Mouse (Mus musculus) lung, embryonic 14.5 days (tissue): ENCODE measurements around the gene Ccdc191. TPM values are rescaled to one million over a fixed set of nuclear protein-coding genes. Genes with fewer than 3 reads are reported as not detected.

Experiments
- ATAC-seq: fragments of 200-750 bp; cut with Nextera tagmentation; 2 replicates; pipeline ENCODE4 v1.8.0; 2017; ENCODE audit warnings: mild to moderate bottlenecking, moderate TSS enrichment, moderate library complexity; ENCODE audit not compliant: insufficient read depth
- DNase-seq: peaks from one replicate; pipeline ENCODE4 v3.0.0-alpha.2; 2015
- H3K27ac ChIP-seq: fragments of 300-500 bp; sonication (generic); 2 replicates; pipeline ENCODE4 v1.5.1; 2014; ENCODE audit warnings: low read depth, mild to moderate bottlenecking, moderate library complexity
- H3K27me3 ChIP-seq: fragments of 300-500 bp; sonication (generic); 2 replicates; pipeline ENCODE4 v1.6.1; 2014; ENCODE audit warnings: low read length, control low read depth; ENCODE audit not compliant: insufficient read depth
- H3K36me3 ChIP-seq: fragments of 300-500 bp; sonication (generic); 2 replicates; pipeline ENCODE4 v1.6.1; 2014; ENCODE audit warnings: control low read depth; ENCODE audit not compliant: insufficient read depth
- H3K4me1 ChIP-seq: fragments of 300-500 bp; sonication (generic); 2 replicates; pipeline ENCODE4 v1.6.1; 2014; ENCODE audit warnings: antibody characterized with exemption, control low read depth; ENCODE audit not compliant: insufficient read depth
- H3K4me2 ChIP-seq: fragments of 300-500 bp; sonication (generic); 2 replicates; pipeline ENCODE4 v1.6.1; 2014; ENCODE audit warnings: mild to moderate bottlenecking
- H3K4me3 ChIP-seq: fragments of 300-500 bp; sonication (generic); 2 replicates; pipeline ENCODE4 v1.5.1; 2014; ENCODE audit warnings: low read depth, low read length
- H3K9ac ChIP-seq: fragments of 300-500 bp; sonication (generic); 2 replicates; pipeline ENCODE4 v1.6.1; 2014
- H3K9me3 ChIP-seq: fragments of 300-500 bp; sonication (generic); 2 replicates; pipeline ENCODE4 v1.6.1; 2016; ENCODE audit warnings: low read depth, low read length, control low read depth
- CTCF ChIP-seq: IDR thresholded peaks from 2 replicates; pipeline ENCODE4 v1.5.1; 2016; ENCODE audit warnings: antibody characterized with exemption, low read depth
- WGBS: fragments of 180-500 bp; shearing (Covaris S2); extraction: QIAGEN DNeasy Blood & Tissue Kit; methylation state at CpG from one replicate; pipeline ENCODE4 v1.1.7; 2014; 5-methylcytosine and 5-hydroxymethylcytosine counted together
- polyA plus RNA-seq: library from polyadenylated mRNA; unstranded; fragments of >200 nt; fragmentation: Nextera tagmentation; extraction: Ambion mirVana; gene quantifications from 2 replicates; pipeline ENCODE4 v1.2.1, GENCODE M21; 2014

Gene Ccdc191
- polyA plus RNA-seq, 1 experiment from 2014 or later, result 10.5 TPM

DNA sequence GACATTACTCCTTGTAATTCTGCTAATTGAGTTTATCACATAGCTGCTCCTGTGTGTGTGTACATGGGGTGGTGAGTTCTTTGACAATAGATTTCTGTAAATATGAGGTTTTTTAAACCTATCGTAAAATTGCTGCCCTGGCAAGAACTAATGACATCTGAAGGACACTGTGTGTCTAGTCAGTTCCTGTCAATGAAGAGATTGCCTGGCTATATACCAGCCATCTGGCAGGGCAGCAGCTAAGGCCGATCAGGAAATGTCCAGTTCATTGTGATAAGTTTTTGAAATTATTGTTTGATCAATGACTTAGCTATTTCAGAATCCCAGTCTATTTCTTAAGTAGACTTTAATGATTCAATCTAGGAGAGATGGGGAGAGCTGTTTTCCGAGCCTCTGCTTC is 55.8 kb downstream of the Ccdc191 start:
- no peak for DNase-seq
- Histone ChIP-seq H3K9ac (no peak overlapping the region), H3K27ac (no peak overlapping the region), H3K9me3 (no peaks in the 10 kb centered on the region), H3K4me1 (no peaks in the 10 kb centered on the region), H3K36me3 (no peaks in the 10 kb centered on the region), H3K4me2 (no peak overlapping the region), H3K4me3 (no peak overlapping the region), H3K27me3 (no peaks in the 10 kb centered on the region)
- no peak for TF ChIP-seq CTCF
- 60% methylated on average over 3 of the region's 3 CpGs for WGBS
- peak; percentile 41; the same call in 1 of the 2 replicates for ATAC-seq

- Histone ChIP-seq H3K4me3 (no peak overlapping the region), H3K9ac (no peak overlapping the region), H3K4me2 (no peak overlapping the region), H3K27me3 (no peaks in the 10 kb centered on the region), H3K36me3 (no peaks in the 10 kb centered on the region), H3K4me1 (no peaks in the 10 kb centered on the region), H3K27ac (no peak overlapping the region), H3K9me3 (no peaks in the 10 kb centered on the region)
- TF ChIP-seq CTCF, result no peak
- WGBS, result 33% methylated on average over 3 of the region's 3 CpGs
- ATAC-seq (peak; percentile 69; the same call in 1 of the 2 replicates), DNase-seq (peak; percentile 34)
These were observed 56.3 kb downstream of the Ccdc191 start for GRCm38 (mm10) chr16:43945869-43946268.

- Histone ChIP-seq H3K4me1 (no peaks in the 10 kb centered on the region), H3K4me2 (no peak overlapping the region), H3K27me3 (no peaks in the 10 kb centered on the region), H3K4me3 (no peak overlapping the region), H3K27ac (no peak overlapping the region), H3K9ac (no peak overlapping the region), H3K36me3 (no peaks in the 10 kb centered on the region), H3K9me3 (no peaks in the 10 kb centered on the region)
- no peak for TF ChIP-seq CTCF
- ATAC-seq (no peak), DNase-seq (no peak)
- 63% methylated on average over 4 of the region's 4 CpGs for WGBS
These were observed 62.0 kb downstream of the Ccdc191 start for GRCm38 (mm10) chr16:43951591-43951990.

GRCm38 (mm10) chr16:43954913-43955312 is 65.3 kb downstream of the Ccdc191 start:
- DNase-seq (no peak), ATAC-seq (no peak)
- no peaks in the 10 kb centered on the region for H3K4me1 ChIP-seq
- H3K4me2 ChIP-seq, result no peak overlapping the region
- no peak overlapping the region for H3K27ac ChIP-seq
- H3K9ac ChIP-seq, result no peak overlapping the region
- H3K9me3 ChIP-seq, result no peaks in the 10 kb centered on the region
- WGBS, result 42% methylated on average over 6 of the region's 6 CpGs
- no peaks in the 10 kb centered on the region for H3K27me3 ChIP-seq
- no peak for TF ChIP-seq CTCF
- no peak overlapping the region for H3K4me3 ChIP-seq
- H3K36me3 ChIP-seq, result 0 out of 2 replicates have a peak, but pooled peaks cover 5% of the 10 kb centered on the region

GRCm38 (mm10) chr16:43958038-43958437 is 68.4 kb downstream of the Ccdc191 start:
- H3K9me3 ChIP-seq, result no peaks in the 10 kb centered on the region
- no peak overlapping the region for H3K27ac ChIP-seq
- no peak overlapping the region for H3K9ac ChIP-seq
- DNase-seq, result no peak
- WGBS, result 83% methylated on average over 4 of the region's 4 CpGs
- no peaks in the 10 kb centered on the region for H3K4me1 ChIP-seq
- TF ChIP-seq CTCF, result no peak
- no peak overlapping the region for H3K4me3 ChIP-seq
- 0 out of 2 replicates have a peak, but pooled peaks cover 5% of the 10 kb centered on the region for H3K36me3 ChIP-seq
- no peak for ATAC-seq
- H3K27me3 ChIP-seq, result no peaks in the 10 kb centered on the region
- no peak overlapping the region for H3K4me2 ChIP-seq

DNA sequence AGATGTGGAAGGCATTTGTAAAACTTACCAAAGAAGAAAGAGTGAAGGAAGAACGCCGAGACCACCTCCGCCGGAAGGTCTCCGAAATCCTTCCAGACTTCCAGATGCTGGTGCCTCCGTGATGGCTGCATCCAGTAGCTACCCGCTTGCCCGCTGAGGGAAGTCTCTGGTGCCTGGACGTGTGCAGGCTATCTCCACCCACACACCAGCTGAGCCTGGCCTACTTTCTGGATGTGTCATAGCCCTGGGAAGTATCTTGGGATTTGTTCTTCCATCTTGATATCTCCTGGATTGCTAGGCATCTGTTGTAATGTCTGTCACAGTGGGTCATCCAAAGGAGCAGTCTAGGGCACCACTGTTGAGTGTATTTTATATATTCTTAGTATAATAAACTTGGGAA is 73.7 kb downstream of the Ccdc191 start:
- no peak for ATAC-seq
- no peak for DNase-seq
- Histone ChIP-seq H3K9ac (no peak overlapping the region), H3K9me3 (no peaks in the 10 kb centered on the region), H3K4me3 (no peak overlapping the region), H3K36me3 (0 out of 2 replicates have a peak, but pooled peaks cover 4% of the 10 kb centered on the region), H3K4me1 (no peaks in the 10 kb centered on the region), H3K27me3 (no peaks in the 10 kb centered on the region), H3K4me2 (no peak overlapping the region), H3K27ac (no peak overlapping the region)
- TF ChIP-seq CTCF, result no peak
- 88% methylated on average over 9 of the region's 9 CpGs for WGBS

- H3K9ac ChIP-seq, result no peak overlapping the region
- H3K27ac ChIP-seq, result no peak overlapping the region
- H3K36me3 ChIP-seq, result 0 out of 2 replicates have a peak, but pooled peaks cover 4% of the 10 kb centered on the region
- WGBS, result 82% methylated on average over 3 of the region's 3 CpGs
- no peak for TF ChIP-seq CTCF
- no peaks in the 10 kb centered on the region for H3K27me3 ChIP-seq
- no peaks in the 10 kb centered on the region for H3K4me1 ChIP-seq
- no peak overlapping the region for H3K4me2 ChIP-seq
- H3K4me3 ChIP-seq, result no peak overlapping the region
- ATAC-seq, result no peak
- H3K9me3 ChIP-seq, result no peaks in the 10 kb centered on the region
- DNase-seq, result no peak
These were observed 74.2 kb downstream of the Ccdc191 start for GRCm38 (mm10) chr16:43963780-43964179.

DNA sequence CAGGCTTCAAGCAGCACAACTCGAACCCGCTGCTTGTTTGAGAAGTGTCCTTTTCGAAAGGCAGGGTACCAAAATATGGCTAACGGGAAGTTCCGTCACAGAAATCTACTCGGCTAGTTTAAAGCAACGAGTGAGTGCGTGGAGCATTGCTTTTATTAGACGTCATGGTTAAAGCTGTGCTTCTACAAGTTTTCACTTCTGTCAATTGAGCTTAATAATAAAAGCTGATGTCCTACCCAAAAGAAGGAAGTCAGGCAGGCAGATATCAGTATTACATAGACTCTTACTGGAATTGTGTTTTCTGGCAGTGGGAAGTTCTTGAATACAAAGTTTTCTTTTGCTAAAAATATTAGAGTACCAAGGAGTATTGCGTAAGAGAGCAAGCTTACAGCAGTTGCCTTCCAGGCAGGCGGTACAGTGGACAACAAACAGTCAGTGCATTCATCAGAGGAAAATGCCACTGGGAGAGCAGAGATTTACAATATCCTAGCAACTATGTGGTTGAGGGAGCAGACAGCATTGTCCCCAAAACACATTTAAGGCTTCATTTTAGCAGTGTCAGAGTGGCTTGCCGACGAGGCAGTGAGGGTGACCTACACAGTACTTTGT is 76.3 kb downstream of the Ccdc191 start:
- WGBS, result 87% methylated on average over 13 of the region's 13 CpGs
- Histone ChIP-seq H3K4me1 (no peaks in the 10 kb centered on the region), H3K4me2 (no peak overlapping the region), H3K9ac (no peak overlapping the region), H3K27me3 (no peaks in the 10 kb centered on the region), H3K9me3 (no peaks in the 10 kb centered on the region), H3K36me3 (0 out of 2 replicates have a peak, but pooled peaks cover 4% of the 10 kb centered on the region), H3K27ac (no peak overlapping the region), H3K4me3 (no peak overlapping the region)
- DNase-seq (peak; percentile 33), ATAC-seq (no peak)
- no peak for TF ChIP-seq CTCF
